In the genomic region with DNA sequence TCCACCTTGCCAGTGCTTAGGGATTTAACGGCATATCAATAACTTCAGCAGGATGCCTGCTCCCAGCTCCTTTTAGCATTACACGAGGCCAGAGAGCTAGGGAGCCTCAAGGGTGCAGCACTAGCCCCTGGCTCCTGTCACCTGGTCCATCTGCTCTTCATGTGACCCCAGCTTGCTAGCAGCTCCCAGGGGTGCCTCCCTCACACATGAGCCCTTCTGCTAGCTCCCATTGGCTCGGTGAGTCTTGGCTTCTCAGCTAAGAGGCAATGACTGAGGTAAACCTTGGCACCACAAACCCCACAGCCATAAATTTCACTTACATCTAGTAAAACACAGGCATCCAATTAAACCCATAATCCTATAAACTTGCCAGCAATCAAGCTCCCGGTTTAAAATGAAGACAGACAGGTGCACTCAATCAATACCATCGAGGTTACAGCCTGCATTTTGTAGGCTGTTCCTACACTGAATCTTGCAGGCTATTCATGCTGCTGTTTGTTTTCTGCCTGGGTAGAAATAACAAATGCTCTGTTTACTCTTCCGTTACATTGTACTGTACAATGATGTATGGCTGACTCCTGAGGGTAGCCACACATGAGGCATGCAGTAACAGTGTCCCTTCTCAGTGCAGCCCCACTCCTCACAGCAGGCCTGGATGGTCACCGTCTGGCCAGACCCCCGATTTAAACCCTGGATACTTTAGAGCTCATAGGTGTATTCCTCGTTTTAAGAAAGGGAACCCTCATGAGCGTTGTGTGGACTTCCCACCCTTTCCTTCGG, we compare ENCODE assay signal across 14 mouse cellular contexts.
DNase-seq lines count a peak whose midpoint lies in the region; ATAC-seq lines count a peak whose summit lies in the region.
"Had no signal": no experiment of that assay in that cellular context is flagged by ENCODE, and none has a peak within 500 bp of the region (broad histone marks: within the 10 kb centered on the region; RNA-seq: fewer than 3 reads in every experiment).

No protein-coding gene starts in this region.

- no peaks in the 10 kb centered on the region for H3K4me1 ChIP-seq in kidney, embryonic 16.5 days (ENCODE audit: insufficient read depth, low read length)
- H3K4me1 ChIP-seq in hindbrain, embryonic 16.5 days (ENCODE audit: control insufficient read depth, insufficient read depth, low read depth, low read length): peaks cover 7% of the 10 kb centered on the region; the same call in 1 of the 2 replicates
- no peaks in the 10 kb centered on the region; the same call in 1 of the 2 replicates for H3K4me1 ChIP-seq in neural tube, embryonic 14.5 days (ENCODE audit: control insufficient read depth, insufficient read depth, low read length)
- no peaks in the 10 kb centered on the region for H3K4me1 ChIP-seq in liver, embryonic 11.5 days (replicated peaks; ENCODE audit: control insufficient read depth, insufficient read depth, low read length)
- H3K4me1 ChIP-seq: heart, embryonic 12.5 days had no signal

- no peak overlapping the region for H3K27ac ChIP-seq in kidney, embryonic 16.5 days (ENCODE audit: low read length)
- H3K27ac ChIP-seq in hindbrain, embryonic 16.5 days (ENCODE audit: low read depth, low read length): no peak overlapping the region
- H3K27ac ChIP-seq in neural tube, embryonic 14.5 days (ENCODE audit: low read depth, low read length): no peak overlapping the region; the same call in 1 of the 2 replicates
- H3K27ac ChIP-seq in liver, embryonic 11.5 days (ENCODE audit: low read depth, low read length): no peak overlapping the region
- H3K27ac ChIP-seq: gastrocnemius, adult 2 months; hindbrain, embryonic 15.5 days; kidney, postnatal 0 days had no signal

- no peaks in the 10 kb centered on the region for H3K36me3 ChIP-seq in kidney, embryonic 16.5 days (ENCODE audit: insufficient read depth, low read length)
- no peaks in the 10 kb centered on the region for H3K36me3 ChIP-seq in hindbrain, embryonic 16.5 days (ENCODE audit: control insufficient read depth, insufficient read depth, low read length)
- H3K36me3 ChIP-seq in neural tube, embryonic 14.5 days (ENCODE audit: control insufficient read depth, insufficient read depth, low read length): no peaks in the 10 kb centered on the region
- no peaks in the 10 kb centered on the region for H3K36me3 ChIP-seq in liver, embryonic 11.5 days (ENCODE audit: control insufficient read depth, insufficient read depth, low read length)
- H3K36me3 ChIP-seq: heart, embryonic 12.5 days; hindbrain, embryonic 15.5 days had no signal

- H3K9ac ChIP-seq in kidney, embryonic 16.5 days (replicated peaks; ENCODE audit: low read length): no peak overlapping the region
- no peak overlapping the region for H3K9ac ChIP-seq in hindbrain, embryonic 16.5 days (ENCODE audit: low read depth, low read length)
- H3K9ac ChIP-seq in neural tube, embryonic 14.5 days (replicated peaks; ENCODE audit: low read depth, low read length): no peak overlapping the region
- no peak overlapping the region for H3K9ac ChIP-seq in liver, embryonic 11.5 days (ENCODE audit: low read depth, low read length)
- H3K9ac ChIP-seq: heart, embryonic 12.5 days; hindbrain, embryonic 15.5 days had no signal

- no peaks in the 10 kb centered on the region for H3K27me3 ChIP-seq in kidney, embryonic 16.5 days (ENCODE audit: insufficient read depth, low read length)
- H3K27me3 ChIP-seq in hindbrain, embryonic 16.5 days (replicated peaks; ENCODE audit: control insufficient read depth, insufficient read depth, low read length): no peaks in the 10 kb centered on the region
- H3K27me3 ChIP-seq in neural tube, embryonic 14.5 days (ENCODE audit: control insufficient read depth, insufficient read depth, low read length): no peaks in the 10 kb centered on the region
- H3K27me3 ChIP-seq in liver, embryonic 11.5 days (replicated peaks; ENCODE audit: control insufficient read depth, insufficient read depth, low read length): no peaks in the 10 kb centered on the region
- H3K27me3 ChIP-seq: heart, embryonic 12.5 days; hindbrain, embryonic 15.5 days had no signal

- peak; percentile 59; the same call in 1 of the 2 replicates for ATAC-seq in kidney, embryonic 16.5 days (ENCODE audit: low FRiP score, low TSS enrichment)
- ATAC-seq in hindbrain, embryonic 16.5 days: peak; percentile 65; the same call in 1 of the 2 replicates
- peak; percentile 84 for ATAC-seq in neural tube, embryonic 14.5 days (ENCODE audit: low read depth)
- no peak for ATAC-seq in liver, embryonic 11.5 days (replicated peaks; ENCODE audit: low FRiP score)
- ATAC-seq: CD4-positive, CD25-positive, alpha-beta regulatory T cell, adult 4 months had no signal

- H3K4me2 ChIP-seq in kidney, embryonic 16.5 days (replicated peaks; ENCODE audit: low read depth, low read length): no peak overlapping the region
- H3K4me2 ChIP-seq in hindbrain, embryonic 16.5 days (ENCODE audit: low read length): no peak overlapping the region
- no peak overlapping the region for H3K4me2 ChIP-seq in neural tube, embryonic 14.5 days (ENCODE audit: low read depth, low read length)
- H3K4me2 ChIP-seq in liver, embryonic 11.5 days: no peak overlapping the region
- H3K4me2 ChIP-seq: heart, embryonic 12.5 days; hindbrain, embryonic 15.5 days had no signal

- 48% methylated on average over 11 of the region's 11 CpGs for WGBS in kidney, embryonic 16.5 days
- 55% methylated on average over 11 of the region's 11 CpGs for WGBS in hindbrain, embryonic 16.5 days
- WGBS in neural tube, embryonic 14.5 days: 49% methylated on average over 11 of the region's 11 CpGs
- WGBS in liver, embryonic 11.5 days: 58% methylated on average over 11 of the region's 11 CpGs

- DNase-seq in kidney, postnatal 36 days: no peak
- peak; percentile 57 for DNase-seq in forelimb bud, embryonic 11.5 days (ENCODE audit: low read depth, low spot score)
- no peak for DNase-seq in embryo, embryonic 9.5 days (ENCODE audit: extremely low spot score)
- no peak for DNase-seq in liver, embryonic 11.5 days (ENCODE audit: low spot score)
- DNase-seq: adrenal gland, adult 2 months; gastrocnemius, adult 2 months; thymus, postnatal 25 days had no signal

- no peak overlapping the region for H3K4me3 ChIP-seq in kidney, embryonic 16.5 days (ENCODE audit: low read length)
- H3K4me3 ChIP-seq in hindbrain, embryonic 16.5 days (ENCODE audit: low read length): no peak overlapping the region
- H3K4me3 ChIP-seq in neural tube, embryonic 14.5 days (ENCODE audit: low read depth, low read length): no peak overlapping the region
- H3K4me3 ChIP-seq in liver, embryonic 11.5 days (ENCODE audit: low read depth, low read length): no peak overlapping the region
- H3K4me3 ChIP-seq: gastrocnemius, adult 2 months; heart, embryonic 12.5 days; hindbrain, embryonic 15.5 days had no signal

- H3K9me3 ChIP-seq in kidney, embryonic 16.5 days (ENCODE audit: low read length): no peaks in the 10 kb centered on the region
- no peaks in the 10 kb centered on the region for H3K9me3 ChIP-seq in hindbrain, embryonic 16.5 days (ENCODE audit: control insufficient read depth, low read length)
- H3K9me3 ChIP-seq in neural tube, embryonic 14.5 days (ENCODE audit: control insufficient read depth, low read length): no peaks in the 10 kb centered on the region
- H3K9me3 ChIP-seq in liver, embryonic 11.5 days (ENCODE audit: control insufficient read depth, low read length): no peaks in the 10 kb centered on the region
- H3K9me3 ChIP-seq: heart, embryonic 12.5 days; hindbrain, embryonic 15.5 days had no signal
